Mouse (Mus musculus): ENCODE results near the gene Ltbp1.

DNA sequence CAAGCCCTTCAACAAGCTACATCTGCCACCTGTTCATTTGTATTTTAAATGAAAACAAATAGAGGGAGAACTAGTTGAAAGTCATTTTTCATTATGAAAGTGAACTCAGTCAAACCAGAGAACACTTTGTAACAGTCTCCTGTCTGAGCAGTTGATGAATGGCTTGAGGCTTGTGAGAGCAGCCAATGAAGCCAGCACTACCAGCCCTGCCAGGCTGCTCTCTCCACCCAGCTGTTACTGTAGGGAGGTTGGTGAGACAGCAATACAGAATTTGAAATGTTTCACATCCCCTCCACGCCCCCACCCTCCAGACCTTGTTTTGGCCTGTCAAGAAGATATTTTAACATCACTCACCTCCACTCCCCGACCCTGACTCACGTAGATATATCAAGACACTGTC lies 411.5 kb downstream of the Ltbp1 start:
- TF ChIP-seq CTCF (IDR thresholded peaks at IDR 0.05; ENCODE audit: control insufficient read depth, insufficient read depth, low read length) (no peak), POLR2A (IDR thresholded peaks at IDR 0.05; ENCODE audit: borderline replicate concordance, control insufficient read depth, low read depth, low read length) (no peak)
